Mouse (Mus musculus): ENCODE measurements at regions not wholly inside any gene's neighbourhood (a gene's known extent, or its start where the extent isn't known, plus 50 kb on each side); places are given as distances from the start of the nearest gene placed in this dataset.

- intact Hi-C loops (cut with DNase I), result no loop called here
- DNase-seq, result no peak
Observed at GRCm38 (mm10) chr10:97423039-97423700, 56.2 kb upstream of the Dcn start.

Small RNAs in the stretch of these regions (microRNA-seq; reads per million reads assigned to microRNA genes)
- gene Gm24587, result 0 reads per million in 2 experiments
- 0 reads per million in 2 experiments for gene Mir3966
